Mouse (Mus musculus) cerebellum, adult 8-10 months (tissue): ENCODE data around the gene Vmn2r47.
"Not testable (repeated sequence)": the region's sequence is repeated elsewhere in the genome, so short reads cannot be mapped to it uniquely, and the experiment has no call there.

Source experiments
- DNase-seq: peaks from one replicate; pipeline ENCODE4 v3.0.0; 2022

The Vmn2r47 gene

DNA sequence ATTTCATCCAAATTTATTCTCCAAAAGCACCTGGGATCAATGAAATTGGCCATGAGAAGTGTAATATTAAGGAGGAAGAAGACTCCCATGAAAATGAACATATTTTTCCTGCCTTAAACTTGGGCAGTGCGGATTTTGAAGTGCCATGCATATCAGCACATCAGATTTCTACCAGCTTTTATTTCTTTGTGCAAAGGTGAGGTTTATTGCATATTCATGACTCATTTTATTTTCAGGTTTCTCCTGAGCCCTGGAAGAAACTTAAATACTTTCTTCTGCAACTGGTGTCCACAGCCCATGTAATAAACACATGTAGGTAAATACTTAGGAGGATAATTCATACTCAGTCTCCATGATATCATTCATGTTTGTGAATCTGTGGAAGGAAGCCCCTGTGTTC is at the start of gene Vmn2r47:
Vmn2r47 (minus strand) TSS at position 101 of the 400 bp plus-strand sequence.
- DNase-seq = not testable (repeated sequence)

DNA sequence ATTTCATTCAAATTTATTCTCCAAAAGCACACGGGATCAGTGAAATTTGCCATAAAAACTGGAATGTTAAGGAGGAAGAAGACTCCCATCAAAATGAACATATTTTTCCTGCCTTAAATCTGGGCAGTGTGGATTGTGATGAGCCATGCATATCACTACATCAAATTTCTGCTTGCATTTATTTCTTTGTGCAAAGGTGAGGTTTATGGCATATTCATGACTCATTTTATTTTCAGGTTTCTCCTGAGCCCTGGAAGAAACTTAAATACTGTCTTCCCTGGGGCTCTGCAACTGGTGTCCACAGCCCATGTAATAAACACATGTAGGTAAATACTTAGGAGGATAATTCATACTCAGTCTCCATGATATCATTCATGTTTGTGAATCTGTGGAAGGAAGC is 70.7 kb downstream of the Vmn2r47 start, which contains the start of gene Vmn2r46:
Vmn2r46 (minus strand) TSS at position 101 of the 400 bp plus-strand sequence.
- DNase-seq = not testable (repeated sequence)
